Mouse (Mus musculus) embryonic fibroblast, embryonic 13.5 days (primary cell): ENCODE measurements around the gene Gm17416.

ENCODE experiments used
- CTCF ChIP-seq: IDR thresholded peaks from 2 replicates; pipeline ENCODE4 v1.5.1; 2011; ENCODE audit warnings: mild to moderate bottlenecking, control low read depth, low read length, moderate library complexity, borderline replicate concordance; ENCODE audit not compliant: insufficient read depth
- POLR2A ChIP-seq: IDR thresholded peaks from 2 replicates; pipeline ENCODE4 v1.6.1; 2011; ENCODE audit warnings: low read depth, mild to moderate bottlenecking, control low read depth, low read length, moderate library complexity

- TF ChIP-seq CTCF (no peak), POLR2A (no peak)
Observed at GRCm38 (mm10) chr2:152573484-152573883, 4.3 kb downstream of the Gm17416 start.
